Mouse (Mus musculus) forebrain, postnatal 0 days (tissue): Measurements from ENCODE around the gene Zmynd8. TPM values are rescaled to one million over a fixed set of nuclear protein-coding genes. Genes with fewer than 3 reads are reported as not detected.
A peak's percentile ranks its signal among the peaks of the same experiment; 100 is the strongest.

ENCODE experiments used
- ATAC-seq: fragments of 200-750 bp; cut with Nextera tagmentation; 2 replicates; pipeline ENCODE4 v1.8.0; 2017; ENCODE audit warnings: mild to moderate bottlenecking, moderate library complexity
- DNase-seq: peaks from one replicate; pipeline ENCODE4 v3.0.0-alpha.2; 2015
- H3K27ac ChIP-seq: fragments of 300-500 bp; sonication (generic); 2 replicates; pipeline ENCODE4 v1.5.1; 2014; ENCODE audit warnings: low read depth, mild to moderate bottlenecking, antibody characterized with exemption, low read length, moderate library complexity, mixed read lengths
- H3K27me3 ChIP-seq: fragments of 300-500 bp; sonication (generic); 2 replicates; pipeline ENCODE4 v1.6.1; 2014; ENCODE audit warnings: mild to moderate bottlenecking, low read length, mixed read lengths; ENCODE audit not compliant: insufficient read depth
- H3K36me3 ChIP-seq: fragments of 300-500 bp; sonication (generic); 2 replicates; pipeline ENCODE4 v1.6.1; 2014; ENCODE audit warnings: mild to moderate bottlenecking, moderate library complexity; ENCODE audit not compliant: insufficient read depth
- H3K4me1 ChIP-seq: fragments of 300-500 bp; sonication (generic); 2 replicates; pipeline ENCODE4 v1.6.1; 2014; ENCODE audit warnings: antibody characterized with exemption; ENCODE audit not compliant: insufficient read depth
- H3K4me2 ChIP-seq: fragments of 300-500 bp; sonication (generic); 2 replicates; pipeline ENCODE4 v1.6.1; 2014; ENCODE audit warnings: low read depth, mild to moderate bottlenecking, moderate library complexity
- H3K4me3 ChIP-seq: fragments of 300-500 bp; sonication (generic); 2 replicates; pipeline ENCODE4 v1.5.1; 2014; ENCODE audit warnings: low read depth, low read length, mixed read lengths
- H3K9ac ChIP-seq: fragments of 300-500 bp; sonication (generic); 2 replicates; pipeline ENCODE4 v1.6.1; 2014; ENCODE audit warnings: mild to moderate bottlenecking
- H3K9me3 ChIP-seq: fragments of 300-500 bp; sonication (generic); 2 replicates; pipeline ENCODE4 v1.6.1; 2016; ENCODE audit warnings: low read length
- CTCF ChIP-seq: sonication (generic); IDR thresholded peaks from 2 replicates; pipeline ENCODE4 v1.5.1; 2016; ENCODE audit warnings: antibody characterized with exemption, control low read depth, low read depth
- WGBS: fragments of 180-500 bp; shearing (Covaris S2); extraction: QIAGEN DNeasy Blood & Tissue Kit; methylation state at CpG from one replicate; pipeline ENCODE4 v1.1.7; 2014; 5-methylcytosine and 5-hydroxymethylcytosine counted together
- polyA plus RNA-seq: library from polyadenylated mRNA; unstranded; fragments of >200 nt; fragmentation: Nextera tagmentation; extraction: Ambion mirVana; gene quantifications from 2 replicates; pipeline ENCODE4 v1.2.1, GENCODE M21; 2015
- total RNA-seq: library from RNA; depleted of rRNA; stranded (reverse); fragments of >200 nt; gene quantifications from 2 replicates; pipeline ENCODE4 v1.2.3, GENCODE M21; 2014

The Zmynd8 gene
- total and polyA plus RNA-seq, 2 experiments from 2014 or later: 45.7 to 63.5 TPM

DNA sequence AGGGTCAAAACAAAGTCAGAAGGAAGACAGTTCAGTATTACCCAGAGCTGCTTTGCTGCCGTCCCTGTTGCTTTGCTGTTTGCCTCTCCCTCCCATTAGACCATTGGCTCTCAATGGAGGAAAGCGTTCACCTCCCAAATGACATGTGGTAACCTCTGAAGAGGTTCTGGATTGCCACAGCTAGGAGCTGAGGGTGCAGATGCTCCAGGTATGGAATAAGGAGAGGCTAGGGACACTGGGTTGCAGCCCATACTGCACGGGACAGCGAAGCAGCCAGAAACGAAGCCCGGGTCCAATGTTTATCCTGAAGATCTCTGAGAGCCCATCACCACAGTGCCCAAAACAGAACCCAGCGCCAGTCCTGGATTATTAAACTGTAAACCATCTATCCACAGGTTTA lies 9.6 kb downstream of the Zmynd8 start:
- no peak for TF ChIP-seq CTCF
- Histone ChIP-seq H3K9ac (no peak overlapping the region), H3K27me3 (no peaks in the 10 kb centered on the region), H3K36me3 (no peaks in the 10 kb centered on the region), H3K4me3 (no peak overlapping the region), H3K4me1 (peaks cover 49% of the 10 kb centered on the region), H3K4me2 (no peak overlapping the region), H3K9me3 (no peaks in the 10 kb centered on the region), H3K27ac (no peak overlapping the region)
- WGBS: 77% methylated on average over 7 of the region's 7 CpGs
- DNase-seq (no peak), ATAC-seq (no peak)

DNA sequence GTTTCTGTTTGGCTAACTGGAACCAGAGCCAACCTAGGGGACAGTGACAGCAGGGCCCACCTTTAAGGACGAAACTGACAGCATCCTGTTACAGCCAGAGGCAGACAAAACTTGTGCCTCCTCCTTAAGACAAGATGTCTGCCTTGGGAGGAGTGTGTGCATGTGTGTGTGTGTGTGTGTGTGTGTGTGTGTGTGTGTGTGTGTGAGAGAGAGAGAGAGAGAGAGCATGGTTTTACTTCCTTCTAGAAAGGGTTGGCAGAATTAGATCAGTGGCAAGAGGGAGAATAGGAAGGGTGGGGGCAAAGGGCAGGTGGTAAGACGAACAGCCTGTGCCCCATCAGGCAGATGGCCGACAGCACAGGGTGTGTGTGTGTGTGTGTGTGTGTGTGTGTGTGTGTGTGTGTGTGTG lies 10.0 kb downstream of the Zmynd8 start:
- Histone ChIP-seq H3K4me1 (peaks cover 53% of the 10 kb centered on the region), H3K9me3 (no peaks in the 10 kb centered on the region), H3K9ac (peak overlapping the region; percentile 28; the same call in 1 of the 2 replicates), H3K27me3 (no peaks in the 10 kb centered on the region), H3K36me3 (no peaks in the 10 kb centered on the region), H3K4me2 (no peak overlapping the region), H3K27ac (peak overlapping the region; percentile 100), H3K4me3 (no peak overlapping the region)
- no peak for DNase-seq
- WGBS: 9% methylated on average over 3 of the region's 3 CpGs
- TF ChIP-seq CTCF: no peak
- no peak for ATAC-seq

DNA sequence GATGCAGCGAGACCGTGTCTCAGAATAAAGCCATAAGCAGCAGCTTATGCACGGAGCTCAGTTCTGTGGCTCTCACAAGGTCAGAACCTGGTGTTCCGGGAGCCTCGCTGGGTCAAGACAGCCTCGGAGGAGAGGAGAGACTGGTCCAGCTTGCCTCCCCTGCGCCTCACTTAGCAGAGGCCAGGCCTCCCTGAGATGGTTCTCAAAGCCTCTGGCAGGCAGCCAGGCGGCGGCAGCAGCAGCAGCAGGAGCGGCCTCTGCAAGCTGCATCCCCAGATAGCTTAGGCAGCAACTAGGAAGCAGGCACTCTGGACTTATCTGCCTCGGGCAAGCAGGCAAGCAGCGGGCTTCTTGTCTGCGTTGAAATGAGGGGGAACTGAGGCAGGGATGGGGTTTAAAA lies 10.4 kb downstream of the Zmynd8 start:
- DNase-seq: peak; percentile 83
- ATAC-seq: no peak
- no peaks in the 10 kb centered on the region for H3K9me3 ChIP-seq
- peak overlapping the region; percentile 28; the same call in 1 of the 2 replicates for H3K9ac ChIP-seq
- peak overlapping the region; percentile 100 for H3K27ac ChIP-seq
- H3K4me1 ChIP-seq: peaks cover 57% of the 10 kb centered on the region
- no peak for TF ChIP-seq CTCF
- no peaks in the 10 kb centered on the region for H3K36me3 ChIP-seq
- 10% methylated on average over 13 of the region's 13 CpGs for WGBS
- H3K4me3 ChIP-seq: no peak overlapping the region
- no peaks in the 10 kb centered on the region for H3K27me3 ChIP-seq
- H3K4me2 ChIP-seq: no peak overlapping the region

DNA sequence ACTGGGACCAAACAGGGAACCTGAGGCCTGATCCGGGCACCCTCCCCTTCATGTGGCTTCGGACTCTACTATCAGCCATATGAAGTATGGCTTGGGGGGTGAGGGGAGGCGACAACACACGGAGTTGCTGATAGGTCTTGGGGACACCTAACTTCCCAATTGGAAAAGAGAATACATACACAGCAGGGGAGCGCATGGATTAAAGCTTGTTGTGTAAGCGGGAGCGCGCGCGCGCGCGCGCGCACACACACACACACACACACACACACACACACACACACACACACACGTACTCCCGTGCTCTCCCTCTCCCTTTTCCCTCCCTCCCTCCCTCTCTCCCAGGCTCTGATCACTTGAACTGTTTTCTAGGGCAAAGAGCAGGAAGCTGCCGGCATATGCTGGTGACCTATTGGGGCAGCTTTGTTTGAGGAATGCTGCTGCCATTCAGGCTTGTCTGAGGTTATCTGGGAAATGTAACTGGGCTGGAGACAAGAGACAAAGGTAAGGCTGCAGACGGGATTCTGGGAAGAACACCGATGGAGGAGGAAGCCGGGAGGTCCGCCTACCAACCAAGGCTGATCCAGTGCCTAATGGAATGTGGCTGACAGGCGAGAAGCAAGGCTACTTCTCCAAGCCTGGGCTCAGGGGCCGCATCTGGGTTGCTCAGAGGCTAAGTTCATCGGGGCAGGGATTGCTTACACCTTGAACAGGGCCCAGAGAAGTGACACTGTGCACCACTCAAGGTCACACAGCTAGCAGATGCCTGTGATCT lies 11.8 kb downstream of the Zmynd8 start:
- Histone ChIP-seq H3K9ac (peak overlapping the region; percentile 35), H3K36me3 (no peaks in the 10 kb centered on the region), H3K4me1 (peaks cover 71% of the 10 kb centered on the region), H3K27ac (peak overlapping the region; percentile 100), H3K27me3 (no peaks in the 10 kb centered on the region), H3K4me2 (no peak overlapping the region), H3K9me3 (no peaks in the 10 kb centered on the region), H3K4me3 (no peak overlapping the region)
- ATAC-seq (no peak), DNase-seq (peak; percentile 68)
- 14% methylated on average over 23 of the region's 25 CpGs for WGBS
- no peak for TF ChIP-seq CTCF

DNA sequence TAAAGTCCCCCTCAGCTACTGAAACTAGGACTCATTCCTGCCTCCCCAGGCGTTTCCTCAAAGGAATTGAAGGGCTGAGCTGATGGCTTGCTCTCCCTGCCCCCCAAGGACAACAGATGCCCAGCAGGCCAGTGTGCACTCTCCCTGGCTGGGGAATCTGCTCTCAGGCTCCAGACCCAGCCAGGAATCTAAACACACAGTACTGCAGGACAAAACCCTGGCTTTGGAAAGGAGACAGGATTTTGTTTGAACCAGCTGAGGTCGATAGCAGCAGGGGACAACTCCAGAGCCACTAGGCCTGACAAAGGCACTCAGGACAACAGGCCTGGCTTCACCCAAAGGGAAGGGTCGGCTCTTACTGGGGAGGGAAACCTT lies 12.3 kb downstream of the Zmynd8 start:
- ATAC-seq: no peak
- H3K9ac ChIP-seq: peak overlapping the region; percentile 59; the same call in 1 of the 2 replicates

DNA sequence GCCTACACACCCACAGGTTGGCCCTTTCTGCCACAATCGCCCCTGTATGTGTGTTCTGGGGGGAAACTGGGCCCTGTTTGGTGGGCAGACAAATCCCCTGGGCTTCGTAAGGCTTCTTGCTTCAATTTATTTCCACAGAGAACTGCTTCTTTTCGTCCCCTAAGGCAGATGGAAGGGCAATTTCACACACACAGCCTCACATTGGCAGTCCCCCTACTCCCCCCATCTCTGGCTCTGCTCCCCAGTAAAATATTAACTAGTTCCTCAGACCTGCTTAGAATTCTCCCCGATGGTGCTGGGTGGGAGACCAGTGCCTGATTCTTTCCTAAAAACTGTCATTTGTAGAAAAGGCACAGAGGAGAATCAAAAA lies 12.9 kb downstream of the Zmynd8 start:
- H3K4me2 ChIP-seq: no peak overlapping the region

More for the DNA sequence above, 12.3 kb downstream of the Zmynd8 start:
- peaks cover 77% of the 10 kb centered on the region for H3K4me1 ChIP-seq
- H3K27me3 ChIP-seq: no peaks in the 10 kb centered on the region
- H3K36me3 ChIP-seq: no peaks in the 10 kb centered on the region
- TF ChIP-seq CTCF: no peak; the same call in 1 of the 2 replicates
- peak overlapping the region; percentile 100 for H3K27ac ChIP-seq
- WGBS: 7% methylated on average over 3 of the region's 3 CpGs
- H3K4me3 ChIP-seq: no peak overlapping the region
- no peaks in the 10 kb centered on the region for H3K9me3 ChIP-seq
- no peak overlapping the region for H3K4me2 ChIP-seq
- peak; percentile 53 for DNase-seq

DNA sequence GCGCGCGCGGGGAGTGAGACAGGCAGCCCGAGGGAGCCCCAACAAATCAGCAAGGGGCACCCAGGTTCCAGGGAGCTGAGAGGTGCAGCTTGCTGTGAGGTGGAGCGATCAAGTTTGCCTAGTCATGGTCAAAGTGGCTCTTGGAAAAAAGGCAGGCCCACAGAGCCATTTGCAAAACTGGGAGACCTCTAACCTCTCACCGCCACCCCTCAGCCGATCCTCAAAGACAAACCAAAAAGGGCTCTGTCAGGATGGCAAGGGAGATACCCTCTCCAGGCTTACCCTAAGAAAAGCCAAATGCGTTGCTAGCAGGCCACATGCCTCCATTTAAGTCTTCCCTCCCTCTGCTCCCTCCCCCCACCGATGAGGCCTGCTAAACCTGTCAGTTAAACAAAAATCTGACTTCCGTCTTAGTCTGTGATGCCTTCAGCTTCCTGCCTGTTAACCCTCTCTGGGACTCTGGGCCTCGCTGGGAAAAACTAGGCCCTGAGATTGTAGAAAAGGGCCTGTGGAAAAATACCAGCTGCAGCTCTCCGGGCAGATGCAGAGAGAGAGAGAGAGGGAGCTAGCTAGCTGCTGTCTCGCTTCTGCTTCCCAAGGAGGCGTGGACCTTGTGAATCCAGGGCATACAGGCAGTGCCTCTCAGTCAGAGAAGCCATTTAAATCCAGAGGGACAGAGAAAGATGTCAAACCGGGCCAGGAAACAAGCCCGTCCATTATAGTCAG lies 13.4 kb downstream of the Zmynd8 start:
- DNase-seq (peak; percentile 75), ATAC-seq (peak; percentile 50)
- Histone ChIP-seq H3K4me3 (no peak overlapping the region), H3K9me3 (no peaks in the 10 kb centered on the region), H3K4me2 (no peak overlapping the region), H3K27me3 (no peaks in the 10 kb centered on the region), H3K36me3 (no peaks in the 10 kb centered on the region), H3K4me1 (peaks cover 87% of the 10 kb centered on the region), H3K9ac (peak overlapping the region; percentile 59), H3K27ac (peak overlapping the region; percentile 100)
- 12% methylated on average over 13 of the region's 17 CpGs for WGBS
- no peak for TF ChIP-seq CTCF

More for the DNA sequence above, 12.9 kb downstream of the Zmynd8 start:
- Histone ChIP-seq H3K9ac (peak overlapping the region; percentile 59), H3K4me3 (no peak overlapping the region), H3K4me1 (peaks cover 81% of the 10 kb centered on the region), H3K9me3 (no peaks in the 10 kb centered on the region), H3K27ac (peak overlapping the region; percentile 100), H3K27me3 (no peaks in the 10 kb centered on the region), H3K36me3 (no peaks in the 10 kb centered on the region)
- DNase-seq (no peak), ATAC-seq (peak; percentile 2; the same call in 1 of the 2 replicates)
- TF ChIP-seq CTCF: no peak
- 8% methylated on average over 4 of the region's 4 CpGs for WGBS
